Mouse (Mus musculus) kidney, adult 18-20 months (tissue): Measurements from ENCODE around the gene Nags.
A peak's percentile ranks its signal among the peaks of the same experiment; 100 is the strongest.
"Not testable (repeated sequence)": the region's sequence is repeated elsewhere in the genome, so short reads cannot be mapped to it uniquely, and the experiment has no call there.

Experiments
- DNase-seq: peaks from one replicate; pipeline ENCODE4 v3.0.0; 2021

Nags gene

GRCm38 (mm10) chr11:102158024-102158423 lies 12.7 kb downstream of the Nags start:
- DNase-seq = not testable (repeated sequence)

DNA sequence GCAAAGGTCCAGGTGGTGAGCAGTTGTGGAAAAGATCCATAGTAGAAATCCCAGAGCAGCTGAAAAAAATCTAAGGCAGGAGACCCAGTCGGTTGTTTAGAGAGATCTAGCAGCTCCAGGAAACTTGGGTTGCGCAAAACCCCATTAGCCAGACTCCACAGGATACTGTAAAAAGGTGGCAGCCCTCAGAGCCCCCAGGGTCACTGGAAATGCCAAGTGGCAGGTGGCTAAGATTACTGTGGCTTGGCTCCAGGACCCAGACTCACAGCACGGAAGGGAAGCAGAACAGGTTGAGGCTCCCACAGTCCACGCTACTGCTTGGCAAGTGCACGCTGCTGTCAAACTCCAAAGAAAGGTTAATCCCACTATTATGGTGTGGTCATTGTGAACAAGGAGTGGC lies 14.5 kb downstream of the Nags start:
- DNase-seq = no peak

DNA sequence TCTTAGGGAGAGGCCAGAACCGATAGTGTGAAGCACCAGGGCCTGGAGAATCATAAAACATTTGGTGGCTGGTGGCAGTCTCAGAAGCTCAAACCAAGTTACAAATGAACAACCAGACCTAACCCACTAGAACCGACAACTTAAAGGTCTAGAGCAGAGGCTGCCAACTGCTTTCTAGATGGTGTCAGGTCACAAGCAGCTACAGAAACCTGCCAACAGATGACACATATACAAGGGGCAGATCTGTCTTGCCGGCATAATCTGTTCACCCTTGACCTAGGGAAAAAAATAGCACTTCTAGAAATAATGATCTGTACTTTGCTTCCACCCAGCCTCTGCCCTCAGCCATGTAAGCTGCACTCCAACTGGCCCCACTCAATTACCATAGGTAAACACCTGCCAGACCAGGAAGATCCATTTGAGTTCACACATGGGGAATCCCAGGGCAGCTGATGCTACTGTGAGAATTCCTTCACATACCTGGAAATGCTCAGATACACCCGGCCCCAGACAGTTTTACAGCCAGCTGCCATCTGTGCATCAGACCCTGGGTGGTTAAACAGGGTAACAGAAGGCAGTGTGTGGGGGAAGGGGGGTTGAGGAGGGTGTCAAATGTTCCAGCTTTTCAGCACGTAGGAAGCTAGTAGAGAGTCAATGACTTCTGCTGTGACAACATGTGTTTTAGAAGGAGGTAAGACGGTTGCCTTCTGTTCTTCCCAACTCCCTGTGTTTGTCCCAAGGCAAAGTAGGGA lies 20.8 kb downstream of the Nags start:
- no peak for DNase-seq

- no peak for DNase-seq
These were observed 22.2 kb downstream of the Nags start for GRCm38 (mm10) chr11:102167539-102167938.

GRCm38 (mm10) chr11:102168689-102169088 lies 23.4 kb downstream of the Nags start:
- DNase-seq = no peak

- DNase-seq = no peak
These were observed 34.5 kb downstream of the Nags start for GRCm38 (mm10) chr11:102179836-102180235.

DNA sequence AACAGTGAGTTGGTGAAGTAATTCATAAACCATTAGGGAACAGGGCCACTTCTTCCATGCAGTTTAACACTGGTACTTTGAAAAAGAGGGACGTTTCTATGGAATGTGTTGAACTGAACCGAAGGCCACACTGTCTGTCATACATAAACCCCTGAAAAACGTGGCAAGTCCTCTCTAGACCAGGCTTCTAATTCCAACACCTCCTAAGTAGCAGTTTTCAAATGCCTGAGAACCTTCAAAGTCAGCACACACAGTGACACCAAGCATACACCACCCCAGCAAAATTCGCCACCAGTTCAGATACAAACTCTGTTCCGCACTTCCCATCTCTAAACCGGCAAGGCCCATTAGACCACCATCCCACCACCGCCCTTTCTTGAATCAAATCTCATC lies 38.9 kb downstream of the Nags start:
- DNase-seq = no peak

DNA sequence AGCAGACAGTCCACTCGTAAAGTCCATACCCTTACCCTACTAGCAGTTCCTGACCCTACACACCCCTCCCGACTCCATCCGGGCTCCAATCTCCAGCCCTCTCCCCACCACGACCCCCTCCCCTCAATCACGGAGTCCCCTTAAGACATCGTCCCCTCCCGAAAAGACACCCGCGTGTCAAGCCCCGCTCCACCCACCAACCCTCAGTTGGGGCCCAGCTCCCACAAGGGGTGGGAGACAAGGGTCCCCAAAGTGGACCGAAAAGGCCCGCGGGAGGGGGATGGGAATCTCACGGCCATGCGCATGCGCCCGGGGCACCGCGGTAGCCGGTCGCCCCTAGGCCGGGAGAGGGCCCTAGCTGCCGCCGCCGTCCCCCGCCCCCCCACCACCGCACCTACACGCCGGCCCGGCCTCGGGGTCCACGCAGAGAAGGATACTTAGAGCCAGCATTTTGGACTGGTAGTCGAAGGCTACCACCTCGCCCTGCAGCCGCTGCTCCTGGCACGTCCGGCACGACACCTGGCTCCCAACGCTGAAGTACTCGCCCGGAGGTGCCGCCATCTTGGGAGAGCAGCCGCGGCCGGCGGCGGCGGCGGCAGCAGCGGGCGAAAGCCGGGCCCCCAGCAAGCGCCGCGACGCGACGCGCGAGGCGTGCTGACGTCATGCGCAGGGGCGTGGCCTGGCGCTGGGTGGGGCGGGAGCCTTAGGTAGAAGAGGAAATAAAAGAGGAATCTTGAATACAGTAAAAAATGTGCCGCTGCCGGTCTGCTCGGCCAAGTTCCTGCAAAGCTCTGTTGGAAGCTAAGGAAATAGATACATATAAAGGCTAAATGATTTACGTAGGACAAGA lies 39.6 kb downstream of the Nags start, which contains the start of gene Lsm12:
TSS of gene Lsm12 (minus strand) at position 651 of the 850 bp plus-strand sequence.
- DNase-seq = peak; percentile 96

DNA sequence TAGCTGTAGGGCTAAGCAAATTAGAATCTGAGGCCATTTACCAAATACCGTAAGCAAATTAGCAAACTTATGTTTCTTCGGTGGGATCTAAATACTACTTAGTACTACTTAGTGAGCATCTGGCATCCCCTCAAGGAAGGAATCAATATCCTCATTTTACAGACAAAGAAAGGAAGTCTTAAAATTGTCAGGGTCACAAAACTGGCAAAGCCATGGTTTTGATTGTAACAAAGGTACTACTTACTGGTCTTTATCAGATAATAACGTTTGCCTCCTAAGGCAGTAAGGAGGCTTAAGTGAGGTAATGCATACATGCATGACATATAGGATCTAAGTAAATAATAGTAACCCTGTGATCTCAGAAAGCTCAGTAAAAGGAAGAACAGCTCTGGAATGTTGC lies 40.4 kb downstream of the Nags start:
- no peak for DNase-seq

GRCm38 (mm10) chr11:102186235-102186634 lies 40.9 kb downstream of the Nags start:
- DNase-seq = peak; percentile 32

DNA sequence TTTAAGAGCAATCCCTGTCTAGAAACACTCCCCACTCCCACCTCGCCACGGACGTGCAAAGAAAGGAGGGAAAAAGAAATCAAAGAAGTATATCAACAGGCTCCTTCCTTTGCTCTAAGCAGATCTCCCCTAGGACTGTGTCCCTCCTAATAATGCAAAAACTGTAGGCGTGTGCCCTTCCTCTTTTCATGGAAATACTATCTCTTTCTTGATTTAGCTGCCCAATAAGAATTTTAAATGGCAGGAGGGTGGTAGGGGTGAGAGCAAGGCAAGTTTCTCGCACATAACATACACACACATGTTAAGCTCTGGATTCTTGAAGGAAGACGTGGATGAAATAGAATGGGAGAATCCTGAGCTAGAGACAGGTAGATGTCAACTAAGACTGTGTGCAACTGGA lies 43.7 kb downstream of the Nags start:
- DNase-seq = no peak

GRCm38 (mm10) chr11:102189461-102190436 lies 44.4 kb downstream of the Nags start, which contains the start of gene G6pc3:
G6pc3 (plus strand) TSS chr11:102189620.
- peak; percentile 94 for DNase-seq

DNA sequence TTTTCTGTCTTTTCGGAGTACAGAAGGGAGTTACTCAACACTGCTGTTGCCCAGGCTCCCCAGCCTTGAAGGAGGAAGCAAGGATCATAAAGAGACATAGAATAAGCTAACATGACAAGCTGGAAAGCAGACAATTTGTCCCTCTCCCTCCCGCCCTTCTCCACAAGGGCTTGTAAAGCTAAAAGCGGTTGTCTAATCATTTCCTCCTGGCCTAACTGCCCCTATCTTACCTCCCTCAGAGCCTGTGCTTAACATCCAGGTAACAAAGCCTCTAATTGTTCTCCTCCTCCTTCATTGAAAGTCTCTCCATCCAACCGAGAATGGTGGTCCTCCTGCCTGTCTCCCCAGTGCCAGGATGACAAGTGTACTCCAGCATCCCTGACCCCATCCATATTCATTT lies 45.5 kb downstream of the Nags start:
- no peak for DNase-seq

DNA sequence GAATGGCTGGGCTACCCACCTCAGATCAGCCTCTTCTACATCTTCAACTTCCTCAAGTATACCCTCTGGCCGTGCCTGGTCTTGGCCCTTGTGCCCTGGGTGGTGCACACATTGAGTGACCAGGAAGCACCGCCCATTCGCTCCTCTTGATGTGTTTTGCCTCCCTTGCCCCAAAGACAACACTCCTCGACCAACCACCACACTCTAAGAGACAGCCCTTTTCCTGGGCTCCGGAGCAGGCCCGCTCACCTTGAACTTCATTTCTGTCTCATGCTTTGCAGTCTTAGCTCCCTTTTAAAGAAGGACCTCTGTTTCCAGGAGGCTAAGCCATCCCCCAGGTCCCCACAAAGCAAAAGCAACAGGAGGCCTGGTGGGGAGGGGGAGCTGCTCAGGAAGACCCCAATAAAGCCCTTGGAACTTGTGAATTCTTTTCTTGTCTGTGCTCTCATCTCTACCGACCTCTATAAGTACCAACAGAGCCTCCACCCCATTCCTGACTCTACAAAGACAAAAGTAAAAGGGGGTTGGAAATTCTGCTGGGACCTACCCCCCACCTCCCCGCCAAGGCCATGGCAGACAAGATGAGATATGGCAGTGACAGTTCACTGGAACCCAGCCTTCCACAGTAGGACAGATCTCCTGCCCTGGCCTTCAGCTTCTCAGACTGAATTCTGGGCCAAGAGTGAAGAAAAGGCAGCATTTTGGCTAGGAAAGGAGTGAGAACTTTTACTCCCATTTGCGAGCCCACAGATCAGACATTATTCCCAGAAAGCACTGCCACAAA lies 48.5 kb downstream of the Nags start:
- no peak for DNase-seq

DNA sequence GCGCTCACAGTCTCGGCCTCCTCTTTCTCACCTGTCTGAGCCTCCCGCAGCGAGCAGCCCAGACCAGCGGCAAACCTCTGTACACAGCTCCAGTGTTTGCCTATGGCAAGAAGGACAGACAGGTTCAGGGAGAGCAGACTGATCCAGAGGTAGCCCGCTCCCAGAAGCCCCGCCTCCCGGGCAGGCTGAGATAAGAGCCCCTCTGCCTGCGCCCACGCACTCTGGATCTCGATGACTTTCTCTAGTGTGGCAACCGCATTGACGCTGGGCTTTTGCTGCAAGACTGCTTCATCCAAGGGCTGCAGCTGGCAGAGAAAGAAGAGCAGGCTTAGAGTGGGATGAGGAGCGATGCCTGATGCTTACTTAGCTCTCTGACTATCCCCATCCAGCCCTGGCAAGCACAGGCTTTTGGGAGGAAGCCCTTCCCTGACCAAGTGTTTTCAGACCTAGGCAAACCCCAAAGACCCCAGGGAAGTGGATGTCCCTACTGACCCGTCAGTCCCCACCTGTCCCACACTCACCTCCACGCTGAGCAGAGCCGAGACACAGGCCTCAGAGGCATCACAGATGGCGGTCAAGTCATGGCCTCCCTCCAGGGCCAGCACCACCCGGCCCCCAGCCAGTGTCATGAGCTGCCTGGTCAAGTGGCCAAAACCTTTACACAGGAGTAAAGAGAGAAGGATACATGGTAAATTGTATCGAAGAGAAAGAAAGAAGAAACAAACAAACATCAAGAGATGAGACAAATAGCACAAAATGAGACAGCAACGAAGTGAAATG lies 50.9 kb downstream of the Nags start:
- no peak for DNase-seq

GRCm38 (mm10) chr11:102198245-102198644 lies 52.9 kb downstream of the Nags start:
- DNase-seq = no peak
